Mouse (Mus musculus) urinary bladder, adult 2 months (tissue): ENCODE results near the gene Cd163. TPM values are rescaled to one million over a fixed set of nuclear protein-coding genes. Genes with fewer than 3 reads are reported as not detected.

Experiments
- DNase-seq: peaks from one replicate; pipeline ENCODE4 v3.0.0; 2022; ENCODE audit warnings: low spot score
- polyA plus RNA-seq: library from polyadenylated mRNA; depleted of rRNA; stranded (reverse); fragments of >200 nt; gene quantifications from 2 replicates; pipeline ENCODE4 v1.2.3, GENCODE M21; 2012; rRNA removed

The Cd163 gene
- polyA plus RNA-seq, 1 experiment = 4.9 TPM

GRCm38 (mm10) chr6:124360549-124360948 is 56.1 kb downstream of the Cd163 start:
- DNase-seq = no peak

DNA sequence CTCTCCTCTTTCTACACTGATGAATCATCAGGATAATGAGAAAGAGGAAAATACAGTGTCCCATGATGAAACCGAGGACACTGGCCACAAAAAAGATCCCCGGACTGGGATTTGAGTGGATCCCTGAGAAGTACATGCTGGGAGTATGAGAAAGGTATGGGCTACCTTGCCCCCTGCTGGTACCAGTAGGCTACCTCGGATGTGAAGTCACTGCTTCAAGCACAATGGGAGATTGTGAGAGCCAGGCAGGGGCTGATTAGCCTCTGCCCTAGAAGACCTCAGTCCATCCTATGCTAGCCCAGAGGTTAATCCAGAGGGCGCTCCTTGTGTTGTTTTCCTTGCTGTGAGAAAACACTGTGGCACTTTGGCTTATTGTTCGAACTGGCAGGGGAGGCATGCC is 59.9 kb downstream of the Cd163 start:
- DNase-seq = no peak

GRCm38 (mm10) chr6:124373584-124374206 is 69.2 kb downstream of the Cd163 start:
- no peak for DNase-seq

- no peak for DNase-seq
Measured at GRCm38 (mm10) chr6:124374683-124375082, 70.2 kb downstream of the Cd163 start.

- no peak for DNase-seq
Measured at GRCm38 (mm10) chr6:124375435-124375884, 71.0 kb downstream of the Cd163 start.

- no peak for DNase-seq
Measured at GRCm38 (mm10) chr6:124376311-124376710, 71.9 kb downstream of the Cd163 start.

- no peak for DNase-seq
Measured at GRCm38 (mm10) chr6:124377494-124378255, 73.2 kb downstream of the Cd163 start.

- DNase-seq = no peak
Measured at GRCm38 (mm10) chr6:124379331-124379730, 74.9 kb downstream of the Cd163 start.

Other genes with a start within 250 kb of the Cd163 start
- gene Vmn2r27, start 72.8 kb upstream of the Cd163 start, polyA plus RNA-seq = not detected in 2 replicates
- gene Pex5, start 110.4 kb downstream of the Cd163 start, polyA plus RNA-seq = 36.7 and 41.2 TPM in 2 replicates
- gene Clstn3, start 160.1 kb downstream of the Cd163 start, polyA plus RNA-seq = 1.4 and 1.6 TPM in 2 replicates
- gene C1rl, start 188.5 kb downstream of the Cd163 start, polyA plus RNA-seq = 5.0 and 6.3 TPM in 2 replicates
- 74.5 and 121 TPM in 2 replicates for gene C1ra, start 207.7 kb downstream of the Cd163 start, polyA plus RNA-seq
- gene C1s1, start 237.7 kb downstream of the Cd163 start, polyA plus RNA-seq = 327 and 369 TPM in 2 replicates